Mouse (Mus musculus) hindbrain, postnatal 0 days (tissue): ENCODE measurements around the gene Tnfsfm13. TPM values are rescaled to one million over a fixed set of nuclear protein-coding genes. Genes with fewer than 3 reads are reported as not detected.
A peak's percentile ranks its signal among the peaks of the same experiment; 100 is the strongest.

Source experiments
- ATAC-seq: fragments of 200-750 bp; cut with Nextera tagmentation; 2 replicates; pipeline ENCODE4 v1.8.0; 2017; ENCODE audit warnings: mild to moderate bottlenecking, moderate TSS enrichment, moderate library complexity
- DNase-seq: peaks from one replicate; pipeline ENCODE4 v3.0.0-alpha.2; 2015; ENCODE audit warnings: low spot score
- H3K27ac ChIP-seq: fragments of 300-500 bp; sonication (generic); 2 replicates; pipeline ENCODE4 v1.5.1; 2014; ENCODE audit warnings: mild to moderate bottlenecking
- H3K27me3 ChIP-seq: fragments of 300-500 bp; sonication (generic); 2 replicates; pipeline ENCODE4 v1.6.1; 2014; ENCODE audit warnings: low read length, mixed read lengths; ENCODE audit not compliant: insufficient read depth
- H3K36me3 ChIP-seq: fragments of 300-500 bp; sonication (generic); 2 replicates; pipeline ENCODE4 v1.6.1; 2014; ENCODE audit warnings: low read length, mixed read lengths; ENCODE audit not compliant: insufficient read depth
- H3K4me1 ChIP-seq: fragments of 300-500 bp; sonication (generic); 2 replicates; pipeline ENCODE4 v1.6.1; 2014; ENCODE audit warnings: antibody characterized with exemption, low read length, mixed read lengths; ENCODE audit not compliant: insufficient read depth
- H3K4me2 ChIP-seq: fragments of 300-500 bp; sonication (generic); 2 replicates; pipeline ENCODE4 v1.6.1; 2014; ENCODE audit warnings: low read depth, mild to moderate bottlenecking, low read length, moderate library complexity, mixed read lengths
- H3K4me3 ChIP-seq: fragments of 300-500 bp; sonication (generic); 2 replicates; pipeline ENCODE4 v1.5.1; 2014; ENCODE audit warnings: low read length
- H3K9ac ChIP-seq: fragments of 300-500 bp; sonication (generic); replicated peaks from 2 replicates; pipeline ENCODE4 v1.6.1; 2014; ENCODE audit warnings: mild to moderate bottlenecking, low read length, moderate library complexity, mixed read lengths
- H3K9me3 ChIP-seq: fragments of 300-500 bp; sonication (generic); 2 replicates; pipeline ENCODE4 v1.6.1; 2016; ENCODE audit warnings: low read length, mixed read lengths
- CTCF ChIP-seq: IDR thresholded peaks from 2 replicates; pipeline ENCODE4 v1.5.1; 2016; ENCODE audit warnings: antibody characterized with exemption, control low read depth, low read depth
- WGBS: fragments of 180-500 bp; shearing (Covaris S2); extraction: QIAGEN DNeasy Blood & Tissue Kit; methylation state at CpG from one replicate; pipeline ENCODE4 v1.1.7; 2014; 5-methylcytosine and 5-hydroxymethylcytosine counted together
- polyA plus RNA-seq: library from polyadenylated mRNA; unstranded; fragments of >200 nt; fragmentation: Nextera tagmentation; extraction: Ambion mirVana; gene quantifications from 2 replicates; pipeline ENCODE4 v1.2.1, GENCODE M21; 2015
- total RNA-seq: library from RNA; depleted of rRNA; stranded (reverse); fragments of >200 nt; gene quantifications from 2 replicates; pipeline ENCODE4 v1.2.3, GENCODE M21; 2014

Tnfsfm13 gene
- total and polyA plus RNA-seq, 2 experiments from 2014 or later = 0.94 to 2.0 TPM

DNA sequence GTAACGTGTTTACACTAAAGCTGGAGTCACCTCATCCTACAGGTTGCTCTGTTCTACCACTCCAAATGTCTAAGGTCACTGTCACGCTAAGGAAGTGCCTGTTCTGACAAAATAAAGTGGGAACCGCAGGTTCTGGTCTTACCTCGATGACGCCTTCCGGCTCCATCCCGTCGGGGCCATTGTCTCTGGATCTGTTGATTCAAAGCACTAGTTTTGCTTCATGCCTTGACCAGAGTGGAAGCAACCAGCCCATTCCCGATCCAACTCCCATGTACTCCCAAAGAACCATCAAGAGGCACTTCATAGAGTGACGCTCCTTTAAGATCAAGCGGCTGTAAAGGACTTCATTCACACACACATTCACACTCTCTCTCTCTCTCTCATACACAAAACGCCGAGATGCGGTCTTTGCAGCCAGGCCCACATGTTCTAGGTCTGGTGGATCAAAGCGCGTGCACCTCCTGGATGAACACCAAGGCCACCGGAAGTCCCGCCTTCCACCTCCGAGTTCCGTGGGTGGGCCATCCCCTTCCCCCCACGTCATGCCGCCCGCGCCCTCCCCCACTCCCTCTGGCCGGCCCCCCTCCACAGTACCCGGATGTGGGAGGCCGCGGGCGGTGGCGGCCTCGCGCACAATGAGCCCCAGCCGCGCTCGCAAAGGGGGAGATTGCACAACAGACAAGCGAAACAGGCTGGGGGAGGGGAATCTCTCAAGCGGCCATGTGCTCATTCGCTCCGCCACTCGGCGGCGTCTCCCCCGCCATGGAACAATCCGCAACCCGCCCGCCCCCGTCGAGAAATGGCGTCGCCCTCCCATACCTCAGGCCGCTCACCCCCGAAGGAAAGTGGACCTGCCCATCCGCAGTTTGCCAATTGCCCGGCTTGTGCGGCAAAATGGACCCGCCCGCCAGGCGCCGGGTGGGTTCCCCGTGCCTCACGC lies 24.8 kb downstream of the Tnfsfm13 start:
- WGBS = under 1% methylated on average over 55 of the region's 61 CpGs
- Histone ChIP-seq H3K9ac (peak overlapping the region; percentile 100), H3K27me3 (no peaks in the 10 kb centered on the region), H3K4me2 (peak overlapping the region; percentile 90), H3K27ac (peak overlapping the region; percentile 99), H3K9me3 (no peaks in the 10 kb centered on the region), H3K4me3 (peak overlapping the region; percentile 98), H3K36me3 (peaks cover 61% of the 10 kb centered on the region), H3K4me1 (peaks cover 5% of the 10 kb centered on the region; the same call in 1 of the 2 replicates)
- ATAC-seq (peak; percentile 88), DNase-seq (peak; percentile 99)
- TF ChIP-seq CTCF = no peak

- no peak overlapping the region for H3K27ac ChIP-seq
- H3K36me3 ChIP-seq = peaks cover 50% of the 10 kb centered on the region
- H3K4me1 ChIP-seq = peaks cover 5% of the 10 kb centered on the region; the same call in 1 of the 2 replicates
- 83% methylated on average over 3 of the region's 3 CpGs for WGBS
- DNase-seq (no peak), ATAC-seq (no peak)
- TF ChIP-seq CTCF = no peak
- no peak overlapping the region for H3K4me3 ChIP-seq
- H3K9me3 ChIP-seq = no peaks in the 10 kb centered on the region
- no peak overlapping the region for H3K9ac ChIP-seq
- H3K4me2 ChIP-seq = no peak overlapping the region
- H3K27me3 ChIP-seq = no peaks in the 10 kb centered on the region
Observed at GRCm38 (mm10) chr11:69666665-69667005, 29.3 kb downstream of the Tnfsfm13 start.

DNA sequence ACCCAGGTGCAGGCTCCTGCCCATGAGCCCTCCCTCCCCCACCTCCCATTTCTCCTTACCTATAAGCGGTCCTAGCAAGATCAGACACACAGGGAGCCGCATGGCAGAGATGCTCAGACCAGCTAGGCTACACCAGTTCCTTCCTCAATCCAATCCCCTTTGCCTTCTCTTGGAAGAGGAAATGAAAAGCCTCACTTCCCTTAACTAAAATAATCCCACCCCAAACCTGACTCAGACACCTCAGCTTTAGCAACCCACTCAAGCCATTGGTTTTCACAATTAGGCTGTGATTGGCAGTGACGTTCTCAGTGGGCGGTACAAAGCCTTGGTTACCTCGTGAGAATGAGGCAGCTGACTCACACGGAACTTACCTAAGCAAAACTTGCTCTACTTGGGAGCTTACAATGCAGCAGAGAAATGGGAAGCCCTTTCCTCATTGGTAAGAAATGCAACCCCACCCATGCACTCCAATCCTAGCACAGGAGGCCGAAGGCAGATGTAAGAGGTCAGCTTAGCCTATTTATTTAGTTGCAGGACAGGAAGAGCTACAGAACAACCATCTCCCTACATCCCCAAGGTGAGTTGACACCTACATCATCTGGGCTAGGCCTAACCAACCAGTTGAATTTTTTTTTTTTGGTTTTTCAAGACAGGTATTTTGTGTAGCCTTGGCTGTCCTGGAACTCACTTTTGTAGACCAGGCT lies 29.8 kb downstream of the Tnfsfm13 start, which contains the start of gene Cd68:
TSS of gene Cd68 (minus strand) at position 193 of the 704 bp plus-strand sequence.
- DNase-seq (peak; percentile 57), ATAC-seq (no peak)
- peaks cover 50% of the 10 kb centered on the region for H3K36me3 ChIP-seq
- H3K4me2 ChIP-seq = no peak within 1 kb of the TSS
- no peak within 1 kb of the TSS for H3K4me3 ChIP-seq
- H3K9me3 ChIP-seq = no peaks in the 10 kb centered on the region
- 37% methylated on average over 7 of the region's 7 CpGs for WGBS
- no peak within 1 kb of the TSS for H3K9ac ChIP-seq
- H3K27me3 ChIP-seq = no peaks in the 10 kb centered on the region
- H3K27ac ChIP-seq = no peak within 1 kb of the TSS; the same call in 1 of the 2 replicates
- no peak for TF ChIP-seq CTCF
- peaks cover 5% of the 10 kb centered on the region; the same call in 1 of the 2 replicates for H3K4me1 ChIP-seq

DNA sequence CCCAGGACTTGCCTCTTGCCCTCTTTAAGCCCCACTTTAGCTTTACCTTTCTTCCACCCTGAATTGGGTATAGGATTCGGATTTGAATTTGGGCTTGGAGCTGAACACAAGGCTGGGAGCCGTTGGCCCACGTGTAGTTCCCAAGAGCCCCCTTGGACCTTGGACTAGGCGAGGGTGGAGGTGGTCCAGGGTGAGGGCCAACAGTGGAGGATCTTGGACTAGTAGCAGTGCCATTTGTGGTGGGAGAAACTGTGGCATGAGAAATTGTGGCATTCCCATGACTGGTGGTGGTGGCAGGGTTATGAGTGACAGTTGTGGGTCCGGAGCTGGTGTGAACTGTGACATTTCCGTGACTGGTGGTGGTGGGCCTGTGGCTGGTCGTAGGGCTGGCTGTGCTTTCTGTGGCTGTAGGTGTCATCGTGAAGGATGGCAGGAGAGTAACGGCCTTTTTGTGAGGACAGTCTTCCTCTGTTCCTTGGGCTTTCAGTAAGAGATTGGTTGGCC lies 30.4 kb downstream of the Tnfsfm13 start:
- no peak overlapping the region; the same call in 1 of the 2 replicates for H3K27ac ChIP-seq
- no peak overlapping the region for H3K9ac ChIP-seq

DNA sequence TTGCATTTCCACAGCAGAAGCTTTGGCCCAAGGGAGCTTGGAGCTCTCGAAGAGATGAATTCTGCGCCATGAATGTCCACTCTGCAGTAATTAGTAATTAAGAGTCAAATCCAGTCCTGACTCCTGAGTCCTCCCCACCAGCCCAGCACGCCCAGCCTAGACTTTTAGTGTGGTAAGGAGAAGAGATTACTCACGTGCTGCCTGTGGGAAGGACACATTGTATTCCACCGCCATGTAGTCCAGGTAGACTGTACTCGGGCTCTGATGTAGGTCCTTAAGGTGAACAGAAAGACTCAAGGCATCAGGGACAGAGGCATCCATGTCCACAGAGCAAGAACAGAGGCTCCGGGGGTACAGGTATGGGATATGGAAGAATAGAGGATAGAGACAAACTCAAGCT lies 31.1 kb downstream of the Tnfsfm13 start:
- DNase-seq (no peak), ATAC-seq (no peak)
- H3K36me3 ChIP-seq = peaks cover 49% of the 10 kb centered on the region
- H3K4me1 ChIP-seq = no peaks in the 10 kb centered on the region; the same call in 1 of the 2 replicates
- H3K4me3 ChIP-seq = no peak overlapping the region
- H3K4me2 ChIP-seq = no peak overlapping the region
- no peaks in the 10 kb centered on the region for H3K27me3 ChIP-seq
- no peaks in the 10 kb centered on the region for H3K9me3 ChIP-seq
- WGBS = 92% methylated on average over 7 of the region's 7 CpGs
- H3K27ac ChIP-seq = no peak overlapping the region
- TF ChIP-seq CTCF = no peak
- no peak overlapping the region for H3K9ac ChIP-seq

More for the DNA sequence above, 30.4 kb downstream of the Tnfsfm13 start:
- Histone ChIP-seq H3K4me1 (peaks cover 5% of the 10 kb centered on the region; the same call in 1 of the 2 replicates), H3K4me2 (no peak overlapping the region), H3K27me3 (no peaks in the 10 kb centered on the region), H3K9me3 (no peaks in the 10 kb centered on the region), H3K36me3 (peaks cover 50% of the 10 kb centered on the region), H3K4me3 (no peak overlapping the region)
- no peak for DNase-seq
- ATAC-seq = no peak
- 75% methylated on average over 9 of the region's 9 CpGs for WGBS
- no peak for TF ChIP-seq CTCF

GRCm38 (mm10) chr11:69663795-69664194 lies 32.1 kb downstream of the Tnfsfm13 start:
- no peak overlapping the region for H3K9ac ChIP-seq
- no peaks in the 10 kb centered on the region for H3K9me3 ChIP-seq
- H3K4me3 ChIP-seq = no peak overlapping the region
- DNase-seq = no peak
- no peak overlapping the region for H3K4me2 ChIP-seq
- H3K27me3 ChIP-seq = no peaks in the 10 kb centered on the region
- H3K4me1 ChIP-seq = no peaks in the 10 kb centered on the region
- H3K36me3 ChIP-seq = peaks cover 43% of the 10 kb centered on the region
- 83% methylated on average over 6 of the region's 6 CpGs for whole genome bisulfite sequencing
- no peak for ATAC-seq
- H3K27ac ChIP-seq = 0 out of 2 replicates have a peak overlapping the region, but pooled peaks have one; percentile 94
- no peak for TF ChIP-seq CTCF
